Mouse (Mus musculus) thymus, postnatal 36 days (tissue): ENCODE results near the gene Numa1.
"Not testable (repeated sequence)": the region's sequence is repeated elsewhere in the genome, so short reads cannot be mapped to it uniquely, and the experiment has no call there.

Source experiments
- DNase-seq, 2 experiments: peaks; one replicate each; pipeline ENCODE4 v3.0.0; 2022; ENCODE audit warnings: mixed read lengths in 2 of 2

The Numa1 gene

GRCm38 (mm10) chr7:101933751-101934240, at the start of gene Numa1, which contains the start of gene Lrrc51:
TSS of gene Numa1 (plus strand) at chr7:101934111.
TSS of gene Lrrc51 (minus strand) at chr7:101933895.
- peak; percentile 93 to 97 for DNase-seq

DNA sequence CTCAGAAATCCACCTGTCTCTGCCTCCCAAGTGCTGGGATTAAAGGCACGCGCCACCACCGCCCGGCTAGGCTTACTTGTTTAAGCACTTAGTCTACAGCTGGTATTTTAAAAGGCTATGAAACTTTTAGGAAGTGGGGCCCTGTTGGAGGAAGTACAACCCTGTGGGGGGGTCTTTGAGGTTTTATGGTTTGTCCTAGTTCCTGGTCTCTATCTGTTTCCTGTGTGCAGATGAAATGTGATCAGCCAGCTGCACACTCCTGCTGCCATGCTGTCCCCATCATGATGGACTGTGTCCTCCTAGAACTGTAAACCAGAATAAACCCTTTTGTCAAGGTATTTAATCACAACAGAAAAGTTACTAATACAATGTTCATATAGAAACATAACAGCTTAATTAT, 49.8 kb upstream of the Numa1 start:
- DNase-seq, result no peak

DNA sequence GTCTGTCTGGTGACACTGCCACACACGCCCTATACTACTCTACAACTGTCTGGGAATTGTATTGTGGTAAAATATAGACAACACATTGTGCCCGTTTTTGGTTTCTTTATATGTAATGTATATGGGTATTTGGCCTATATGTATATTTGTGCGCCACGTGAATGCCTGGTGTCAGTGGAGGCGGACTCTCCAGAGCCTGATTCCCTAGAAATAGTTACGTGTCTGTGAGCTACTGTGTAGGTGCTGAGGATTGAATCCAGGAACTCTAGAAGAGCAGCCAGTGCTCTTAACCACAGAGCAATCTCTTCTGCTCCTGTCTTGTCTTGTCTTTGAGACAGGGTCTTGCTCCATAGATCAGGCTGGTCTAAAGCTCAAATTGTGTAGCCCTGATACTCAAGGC, 47.6 kb upstream of the Numa1 start:
- DNase-seq, result no peak

DNA sequence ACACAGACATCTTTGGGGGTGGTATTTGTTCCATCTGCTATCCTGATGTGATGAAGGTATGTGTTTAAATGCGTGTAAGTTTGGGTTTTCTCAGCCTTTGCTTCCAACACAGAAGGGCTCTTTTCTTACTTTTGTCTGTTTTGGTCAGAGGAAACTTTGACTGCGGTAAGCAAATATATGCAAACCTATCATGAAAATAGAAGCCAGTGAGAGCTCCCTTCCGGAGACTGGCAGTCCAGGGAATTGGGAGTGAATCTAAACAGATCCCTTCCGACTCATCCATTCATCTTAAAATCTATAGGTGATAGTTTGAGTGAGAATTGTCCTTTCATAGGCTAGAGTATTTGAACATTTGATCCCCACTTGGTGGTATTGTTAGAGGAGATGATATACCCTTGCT, 45.5 kb upstream of the Numa1 start:
- DNase-seq, result no peak

- DNase-seq, result no peak
These were observed 38.2 kb upstream of the Numa1 start for GRCm38 (mm10) chr7:101895695-101896094.

- DNase-seq, result peak; percentile 95 to 97
These were observed 37.5 kb upstream of the Numa1 start for GRCm38 (mm10) chr7:101896104-101897066.

- no peak for DNase-seq
These were observed 33.4 kb upstream of the Numa1 start for GRCm38 (mm10) chr7:101900331-101901097.

- DNase-seq, result no peak
These were observed 31.9 kb upstream of the Numa1 start for GRCm38 (mm10) chr7:101901969-101902368.

DNA sequence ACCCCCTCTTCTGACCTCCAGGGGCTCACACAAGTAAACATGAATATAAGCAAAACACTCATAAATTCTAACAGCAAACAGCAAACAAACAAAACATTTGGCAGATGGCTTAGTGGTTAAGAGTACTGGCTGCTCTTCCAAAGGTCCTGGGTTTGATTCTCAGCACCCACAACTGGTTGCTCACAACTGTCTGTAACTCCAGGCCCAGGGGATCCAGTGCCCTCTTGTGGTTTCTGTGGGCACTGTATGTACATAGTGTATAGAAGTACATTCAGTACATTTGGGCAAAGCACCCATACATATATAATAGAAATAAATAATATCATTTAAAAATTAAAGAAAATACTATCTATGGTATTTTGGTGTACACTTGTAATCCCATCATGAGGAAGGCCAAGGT, 31.1 kb upstream of the Numa1 start:
- DNase-seq, result no peak

DNA sequence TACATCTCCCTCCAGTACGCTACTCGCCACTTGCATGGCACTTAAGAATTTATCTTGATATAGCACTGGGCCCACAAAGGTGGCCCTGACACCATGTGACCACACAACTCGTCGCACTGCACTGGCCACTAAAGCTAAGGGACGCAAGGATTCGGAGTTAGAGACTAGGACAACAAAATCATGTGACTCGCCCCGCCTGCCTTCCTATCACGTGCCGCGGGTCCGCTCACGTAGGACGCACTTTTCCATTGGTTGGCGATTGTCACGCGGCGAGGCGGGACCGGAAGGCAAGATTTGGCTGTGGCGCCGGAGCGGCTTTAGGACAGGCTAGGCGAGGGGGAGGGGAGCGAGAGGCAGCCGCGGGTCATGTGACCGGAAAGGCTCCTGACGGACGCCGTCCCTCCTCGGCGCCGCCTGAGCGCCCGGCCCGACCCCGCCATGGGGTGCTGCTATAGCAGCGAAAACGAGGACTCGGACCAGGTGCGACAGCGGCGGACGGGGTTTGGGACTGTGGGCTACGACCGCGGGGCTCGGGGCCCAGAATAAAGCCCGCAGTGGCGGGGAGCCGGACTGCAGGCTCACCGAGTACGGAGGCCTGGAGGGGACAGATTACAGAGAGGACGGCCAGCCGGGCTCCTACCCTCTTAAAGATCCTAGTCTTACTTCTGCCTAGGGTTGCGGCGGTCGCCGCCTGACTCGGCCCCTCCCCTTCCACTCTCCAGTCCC, 28.2 kb upstream of the Numa1 start, which contains the start of gene Lamtor1:
Gene Lamtor1, plus strand, starts transcription at position 344 of the 726 bp plus-strand sequence.
- peak; percentile 97 to 98 for DNase-seq

GRCm38 (mm10) chr7:101906287-101906681, 27.6 kb upstream of the Numa1 start, which contains the start of gene Tomt:
TSS of gene Tomt (minus strand) at chr7:101906359.
- DNase-seq, result no peak

DNA sequence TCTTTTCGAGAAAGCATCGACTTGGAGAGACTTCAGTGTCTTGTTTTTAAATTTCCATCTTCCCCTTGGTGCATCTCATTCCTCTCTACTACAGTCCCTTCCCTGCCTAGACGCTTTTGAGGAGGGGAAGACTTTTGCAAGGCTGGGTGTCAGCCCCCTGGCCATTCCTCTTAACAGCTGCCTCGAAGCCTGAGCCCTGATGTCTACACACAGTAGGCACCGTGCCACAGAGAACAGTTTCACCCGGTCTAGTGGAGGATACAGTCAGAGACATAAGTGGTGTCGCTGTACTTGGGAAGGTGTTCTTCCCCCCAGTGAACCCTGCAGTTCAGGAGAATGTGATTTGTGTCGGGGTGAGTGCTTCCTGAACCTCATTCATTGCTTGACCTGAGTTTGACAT, 27.2 kb upstream of the Numa1 start:
- no peak for DNase-seq

GRCm38 (mm10) chr7:101908367-101908766, 25.5 kb upstream of the Numa1 start:
- no peak for DNase-seq

- DNase-seq, result no peak
These were observed 23.8 kb upstream of the Numa1 start for GRCm38 (mm10) chr7:101910138-101910537.

DNA sequence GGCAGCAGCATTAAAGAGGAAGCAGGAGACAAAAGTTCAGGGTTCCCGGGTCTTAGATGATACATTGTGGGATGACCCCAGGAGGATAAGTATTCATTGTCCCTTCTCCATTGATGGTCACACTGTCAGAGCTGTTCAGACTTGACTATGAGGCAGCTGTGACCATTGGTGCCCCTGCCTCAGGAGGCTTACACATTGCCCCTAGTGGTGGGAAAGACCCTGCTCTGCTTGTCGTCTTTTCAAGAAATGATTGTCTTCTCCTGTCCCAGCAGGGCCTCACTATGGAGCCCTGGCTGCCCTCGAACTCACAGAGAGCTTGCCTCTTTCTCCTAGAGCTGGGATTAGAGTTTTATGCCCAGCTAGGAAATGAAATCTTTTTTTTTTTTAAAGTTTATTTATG, 21.9 kb upstream of the Numa1 start:
- DNase-seq, result no peak

GRCm38 (mm10) chr7:101918071-101918470, 15.8 kb upstream of the Numa1 start:
- DNase-seq, result peak; percentile 42 to 54

GRCm38 (mm10) chr7:101925892-101926291, 8.0 kb upstream of the Numa1 start:
- DNase-seq, result not testable (repeated sequence)

GRCm38 (mm10) chr7:101928093-101928492, 5.8 kb upstream of the Numa1 start:
- DNase-seq, result no peak

- no peak for DNase-seq
These were observed 1.4 kb upstream of the Numa1 start for GRCm38 (mm10) chr7:101932551-101932950.

GRCm38 (mm10) chr7:101933300-101933699, 611 bp upstream of the Numa1 start:
- no peak for DNase-seq

DNA sequence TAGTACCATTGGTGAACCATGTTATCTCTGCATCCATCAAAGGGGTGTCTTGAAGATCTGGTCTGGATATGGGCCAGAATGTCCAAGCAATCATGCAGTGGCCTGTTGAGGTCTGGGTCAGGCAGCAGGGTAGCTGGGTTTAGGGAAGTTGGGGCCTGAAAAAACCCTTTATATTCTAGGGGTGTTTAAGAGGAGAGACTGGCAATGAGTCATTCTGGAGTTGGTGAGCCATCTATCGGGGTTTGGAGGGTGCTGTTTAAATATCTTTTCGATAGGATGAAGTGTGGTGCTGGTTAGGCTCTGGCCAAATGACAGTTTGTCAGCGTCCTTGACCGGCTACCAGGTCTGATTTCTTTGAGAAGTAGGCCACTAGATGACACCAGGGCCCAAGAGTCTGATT, 2.0 kb downstream of the Numa1 start:
- DNase-seq, result no peak

DNA sequence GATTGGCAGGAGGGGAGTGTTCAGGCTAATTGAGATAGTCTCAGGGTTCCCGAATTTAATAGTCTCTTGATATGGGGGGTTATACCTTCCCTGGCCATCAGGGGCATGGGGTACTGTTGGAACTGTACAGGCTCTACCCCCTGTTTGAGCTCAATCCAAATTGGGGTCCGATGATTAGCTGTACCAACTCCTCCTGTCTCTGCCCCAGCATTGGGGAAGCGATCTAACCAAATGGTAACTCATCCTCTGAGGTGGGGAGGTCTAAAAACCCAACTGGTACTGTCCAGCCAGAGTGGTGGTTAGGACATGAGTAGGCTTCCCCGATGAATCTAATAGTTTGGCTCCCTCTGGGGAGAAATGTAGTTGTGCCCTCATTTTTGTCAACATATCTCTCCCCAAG, 3.1 kb downstream of the Numa1 start:
- no peak for DNase-seq

- no peak for DNase-seq
These were observed 3.7 kb downstream of the Numa1 start for GRCm38 (mm10) chr7:101937569-101937968.
